Mouse (Mus musculus): Measurements from ENCODE around the gene Uhrf1bp1l.

DNA sequence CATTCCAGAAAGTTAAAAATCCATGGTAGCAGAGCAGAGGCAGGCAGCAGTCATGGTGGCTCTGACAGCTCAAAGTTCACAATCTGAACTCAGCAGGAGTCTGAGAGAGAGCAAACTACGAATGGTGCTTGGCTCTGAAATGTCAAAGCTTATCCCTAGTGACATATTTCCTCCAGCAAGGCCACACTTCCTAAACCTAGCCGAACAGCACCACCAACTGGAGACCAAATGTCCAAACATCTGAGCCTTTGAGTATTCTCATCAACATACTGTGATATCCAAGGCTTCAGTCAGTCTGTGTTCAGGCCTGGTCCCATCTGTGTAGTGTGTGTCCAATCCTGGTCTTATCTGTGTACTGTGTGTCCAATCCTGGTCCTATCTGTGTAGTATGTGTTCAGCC, 79.1 kb downstream of the Uhrf1bp1l start:
- TF ChIP-seq CTCF (IDR thresholded peaks at IDR 0.05; ENCODE audit: low read depth, low read length) (no peak), POLR2A (IDR thresholded peaks at IDR 0.05; ENCODE audit: borderline replicate concordance, low read depth, low read length) (no peak)
